Mouse (Mus musculus) granulocyte monocyte progenitor cell, adult 5-6 weeks (primary cell): Measurements from ENCODE around the gene Wfdc18. TPM values are rescaled to one million over a fixed set of nuclear protein-coding genes. Genes with fewer than 3 reads are reported as not detected.
A peak's percentile ranks its signal among the peaks of the same experiment; 100 is the strongest.

ENCODE experiments used
- ATAC-seq: replicated peaks from 2 replicates; pipeline ENCODE4 v1.8.0; 2016; ENCODE audit warnings: mild to moderate bottlenecking, moderate TSS enrichment, inconsistent platforms; ENCODE audit not compliant: poor library complexity, severe bottlenecking
- total RNA-seq, 2 experiments: library from RNA; stranded (forward) in 1 of 2; stranded (reverse) in 1 of 2; fragments of 200-712, 200-1000 nt in 1 of 2; fragments of >200 nt in 1 of 2; fragmentation: Nextera tagmentation in 1 of 2; gene quantifications; 2 replicates each; pipeline ENCODE4 v1.2.3; 2014 to 2017

The Wfdc18 gene
- total RNA-seq, 2 experiments from 2014 or later, result not detected

DNA sequence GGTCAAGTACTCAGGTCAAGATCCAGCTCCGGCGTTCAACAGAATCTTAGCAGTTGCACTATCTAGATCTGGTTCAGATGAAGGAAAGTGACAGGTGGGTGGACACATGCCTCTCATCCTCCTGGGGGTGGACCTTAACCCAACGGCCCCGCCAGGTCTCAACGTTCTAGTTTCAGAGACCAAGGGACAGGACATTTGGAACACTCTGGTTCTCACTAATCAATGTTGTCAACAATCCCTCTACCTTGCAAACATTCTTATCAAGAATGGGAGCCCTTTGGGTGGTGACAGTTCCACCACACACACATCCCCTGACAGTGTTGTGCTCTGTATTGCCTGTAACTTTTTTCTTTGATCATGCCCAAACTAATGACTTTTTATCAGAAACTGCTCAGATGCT lies 33.0 kb downstream of the Wfdc18 start:
- no peak for ATAC-seq

- ATAC-seq, result no peak
Measured at GRCm38 (mm10) chr11:83742731-83743355, 34.0 kb downstream of the Wfdc18 start.

GRCm38 (mm10) chr11:83743525-83743924 lies 34.7 kb downstream of the Wfdc18 start:
- peak; percentile 40 for ATAC-seq

- peak; percentile 13; the same call in 1 of the 2 replicates for ATAC-seq
Measured at GRCm38 (mm10) chr11:83746152-83746551, 37.3 kb downstream of the Wfdc18 start.

- ATAC-seq, result 0 out of 2 replicates have a peak, but pooled peaks have one; percentile 21
Measured at GRCm38 (mm10) chr11:83746681-83747080, 37.9 kb downstream of the Wfdc18 start, which contains the start of gene Wfdc21. Gene Wfdc21 (plus strand): TSS chr11:83746940.

GRCm38 (mm10) chr11:83747376-83748265 lies 38.8 kb downstream of the Wfdc18 start:
- ATAC-seq, result peak; percentile 59

- peak; percentile 95 for ATAC-seq
Measured at GRCm38 (mm10) chr11:83753581-83754181, 44.9 kb downstream of the Wfdc18 start, which contains the start of gene Heatr6. Gene Heatr6 (plus strand): TSS chr11:83753696.

DNA sequence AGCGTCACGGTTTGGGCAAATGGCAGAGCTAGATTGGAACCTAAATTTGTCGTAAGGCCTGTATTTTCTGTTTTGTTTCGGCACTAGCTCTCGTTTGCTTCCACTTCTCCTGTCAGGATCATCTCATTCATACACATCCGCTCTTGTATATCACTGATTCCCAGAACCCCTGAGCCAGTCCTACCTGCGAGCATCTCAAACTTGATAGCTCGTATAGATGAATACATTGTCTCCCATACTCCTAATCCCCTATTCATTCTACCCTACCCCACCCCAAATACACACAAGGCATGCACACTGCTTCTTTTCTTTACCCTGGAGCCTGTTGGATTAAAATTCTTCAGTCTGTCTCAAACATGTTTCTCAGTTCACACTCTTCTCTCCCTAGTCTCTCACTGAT lies 45.4 kb downstream of the Wfdc18 start:
- ATAC-seq, result no peak

Other genes with a start within 250 kb of the Wfdc18 start
- 6.6 and 11.1 TPM in 2 replicates for gene Mmp28, start 245.9 kb upstream of the Wfdc18 start, total RNA-seq (2014; fragmentation: Nextera tagmentation)
- gene Mmp28, start 245.9 kb upstream of the Wfdc18 start, total RNA-seq (2017), result 5.4 and 5.6 TPM in 2 replicates
- gene Taf15, start 235.9 kb upstream of the Wfdc18 start, total RNA-seq (2014; fragmentation: Nextera tagmentation), result 62.6 and 66.7 TPM in 2 replicates
- 43.8 and 44.1 TPM in 2 replicates for gene Taf15, start 235.9 kb upstream of the Wfdc18 start, total RNA-seq (2017)
- gene Heatr9, start 186.8 kb upstream of the Wfdc18 start, total RNA-seq (2014; fragmentation: Nextera tagmentation), result not detected in 2 replicates
- gene Heatr9, start 186.8 kb upstream of the Wfdc18 start, total RNA-seq (2017), result not detected in 2 replicates
- not detected in 2 replicates for gene Ccl5, start 178.5 kb upstream of the Wfdc18 start, total RNA-seq (2014; fragmentation: Nextera tagmentation)
- gene Ccl5, start 178.5 kb upstream of the Wfdc18 start, total RNA-seq (2017), result 2.1 TPM in 1 of 2 replicates, not detected in the other
- 189 and 190 TPM in 2 replicates for gene Ccl9, start 130.4 kb upstream of the Wfdc18 start, total RNA-seq (2014; fragmentation: Nextera tagmentation)
- gene Ccl9, start 130.4 kb upstream of the Wfdc18 start, total RNA-seq (2017), result 110 and 159 TPM in 2 replicates
- 8.8 and 13.4 TPM in 2 replicates for gene Ccl6, start 115.9 kb upstream of the Wfdc18 start, total RNA-seq (2014; fragmentation: Nextera tagmentation)
- gene Ccl6, start 115.9 kb upstream of the Wfdc18 start, total RNA-seq (2017), result 16.9 and 19.6 TPM in 2 replicates
- not detected in 2 replicates for gene Rpl9-ps1, start 63.4 kb upstream of the Wfdc18 start, total RNA-seq (2014; fragmentation: Nextera tagmentation)
- not detected in 2 replicates for gene Rpl9-ps1, start 63.4 kb upstream of the Wfdc18 start, total RNA-seq (2017)
- gene Ccl3, start 59.7 kb upstream of the Wfdc18 start, total RNA-seq (2014; fragmentation: Nextera tagmentation), result 5.5 and 6.5 TPM in 2 replicates
- 78.6 and 86.4 TPM in 2 replicates for gene Ccl3, start 59.7 kb upstream of the Wfdc18 start, total RNA-seq (2017)
- gene Ccl4, start 46.4 kb upstream of the Wfdc18 start, total RNA-seq (2014; fragmentation: Nextera tagmentation), result 2.1 TPM in 1 of 2 replicates, not detected in the other
- gene Ccl4, start 46.4 kb upstream of the Wfdc18 start, total RNA-seq (2017), result 15.2 and 26.9 TPM in 2 replicates
- 8.9 TPM in 1 of 2 replicates, not detected in the other for gene Wfdc17, start 5.0 kb upstream of the Wfdc18 start, total RNA-seq (2014; fragmentation: Nextera tagmentation)
- gene Wfdc17, start 5.0 kb upstream of the Wfdc18 start, total RNA-seq (2017), result 1.2 TPM in 1 of 2 replicates, not detected in the other
- 15.7 and 47.5 TPM in 2 replicates for gene Wfdc21, start 37.9 kb downstream of the Wfdc18 start, total RNA-seq (2014; fragmentation: Nextera tagmentation)
- gene Wfdc21, start 37.9 kb downstream of the Wfdc18 start, total RNA-seq (2017), result 28.0 and 70.7 TPM in 2 replicates
- gene Heatr6, start 44.7 kb downstream of the Wfdc18 start, total RNA-seq (2014; fragmentation: Nextera tagmentation), result 10.4 and 30.5 TPM in 2 replicates
- 8.9 and 17.8 TPM in 2 replicates for gene Heatr6, start 44.7 kb downstream of the Wfdc18 start, total RNA-seq (2017)
- gene Hnf1b, start 141.0 kb downstream of the Wfdc18 start, total RNA-seq (2014; fragmentation: Nextera tagmentation), result not detected in 2 replicates
- gene Hnf1b, start 141.0 kb downstream of the Wfdc18 start, total RNA-seq (2017), result not detected in 2 replicates
- 28.4 and 29.5 TPM in 2 replicates for gene Ddx52, start 233.0 kb downstream of the Wfdc18 start, total RNA-seq (2014; fragmentation: Nextera tagmentation)
- 72.2 and 84.9 TPM in 2 replicates for gene Ddx52, start 233.0 kb downstream of the Wfdc18 start, total RNA-seq (2017)